Mouse (Mus musculus) cerebellum, postnatal 14 days (tissue): Measurements from ENCODE around the gene BC052040.

Experiments used
- DNase-seq, 2 experiments: peaks; one replicate each; pipeline ENCODE4 v3.0.0; 2021; ENCODE audit warnings: mixed read lengths in 2 of 2

The BC052040 gene

DNA sequence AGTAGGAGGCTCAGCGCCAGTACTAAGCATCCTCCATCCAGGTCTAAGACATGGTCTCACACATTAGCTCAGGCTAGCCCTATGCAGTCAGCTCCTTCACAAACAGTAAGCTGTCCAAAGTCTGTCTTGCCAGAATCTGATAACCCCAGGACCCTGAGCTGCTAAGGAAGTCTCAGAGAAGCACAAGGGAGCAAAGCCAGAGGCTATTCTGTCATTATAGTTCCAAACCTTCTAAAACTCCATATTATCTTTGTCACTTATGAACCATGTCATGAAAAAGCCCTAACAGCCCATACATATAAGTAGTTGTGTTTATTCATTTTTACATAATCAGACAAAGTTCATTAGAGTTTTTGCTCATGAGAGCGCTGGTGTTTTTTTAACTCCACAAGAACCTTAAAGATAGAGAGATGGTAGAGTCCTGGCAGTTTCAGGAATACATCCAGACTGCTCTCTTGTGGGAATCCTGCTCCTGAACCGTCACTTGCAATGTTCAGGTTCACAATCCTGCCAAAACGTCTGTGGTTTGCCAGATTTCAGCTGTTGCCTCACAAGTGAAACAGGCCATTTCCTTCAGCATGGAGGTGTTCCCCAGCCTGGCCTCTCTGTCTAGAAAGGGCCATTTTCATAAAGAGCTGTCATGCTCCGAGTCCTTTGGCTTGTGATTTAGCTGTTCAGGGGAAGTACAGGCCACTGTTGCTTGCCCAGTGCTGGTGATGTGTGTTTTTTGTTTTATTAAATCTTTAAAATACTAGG lies 192.8 kb downstream of the BC052040 start:
- DNase-seq: no peak

DNA sequence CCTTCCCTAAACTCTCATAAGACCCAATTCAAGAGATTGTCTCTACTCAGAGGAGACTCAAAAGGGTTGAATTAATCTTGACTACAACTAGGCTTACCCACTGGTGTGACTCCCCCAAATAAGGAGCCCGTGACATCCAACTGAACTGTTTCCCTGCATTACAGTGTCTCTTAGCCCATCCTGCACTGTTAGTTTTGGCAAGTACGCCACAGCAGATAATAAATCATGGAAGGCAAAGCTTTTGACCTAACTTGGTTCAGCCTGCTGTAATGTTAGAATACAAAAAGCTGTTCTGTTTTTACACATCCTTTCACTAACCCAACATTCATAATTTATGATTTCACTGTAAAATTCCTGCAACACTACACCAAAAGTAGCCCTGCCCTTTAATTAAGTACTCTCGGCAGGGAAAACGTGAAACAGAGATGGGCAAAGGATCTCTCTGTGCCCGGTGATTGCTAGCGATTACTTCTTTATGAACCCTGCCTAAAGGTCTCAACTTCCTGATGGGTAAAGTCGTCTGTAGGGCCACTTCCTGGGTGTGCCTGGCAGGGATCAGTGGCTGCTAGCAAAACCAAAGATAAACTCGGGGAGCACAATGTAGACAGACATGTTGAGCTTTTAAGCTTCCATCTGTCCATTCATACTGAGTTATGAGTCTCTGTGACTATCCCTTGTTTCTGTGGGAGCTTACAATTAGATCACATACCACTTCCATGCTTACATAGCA lies 194.1 kb downstream of the BC052040 start:
- DNase-seq: no peak

DNA sequence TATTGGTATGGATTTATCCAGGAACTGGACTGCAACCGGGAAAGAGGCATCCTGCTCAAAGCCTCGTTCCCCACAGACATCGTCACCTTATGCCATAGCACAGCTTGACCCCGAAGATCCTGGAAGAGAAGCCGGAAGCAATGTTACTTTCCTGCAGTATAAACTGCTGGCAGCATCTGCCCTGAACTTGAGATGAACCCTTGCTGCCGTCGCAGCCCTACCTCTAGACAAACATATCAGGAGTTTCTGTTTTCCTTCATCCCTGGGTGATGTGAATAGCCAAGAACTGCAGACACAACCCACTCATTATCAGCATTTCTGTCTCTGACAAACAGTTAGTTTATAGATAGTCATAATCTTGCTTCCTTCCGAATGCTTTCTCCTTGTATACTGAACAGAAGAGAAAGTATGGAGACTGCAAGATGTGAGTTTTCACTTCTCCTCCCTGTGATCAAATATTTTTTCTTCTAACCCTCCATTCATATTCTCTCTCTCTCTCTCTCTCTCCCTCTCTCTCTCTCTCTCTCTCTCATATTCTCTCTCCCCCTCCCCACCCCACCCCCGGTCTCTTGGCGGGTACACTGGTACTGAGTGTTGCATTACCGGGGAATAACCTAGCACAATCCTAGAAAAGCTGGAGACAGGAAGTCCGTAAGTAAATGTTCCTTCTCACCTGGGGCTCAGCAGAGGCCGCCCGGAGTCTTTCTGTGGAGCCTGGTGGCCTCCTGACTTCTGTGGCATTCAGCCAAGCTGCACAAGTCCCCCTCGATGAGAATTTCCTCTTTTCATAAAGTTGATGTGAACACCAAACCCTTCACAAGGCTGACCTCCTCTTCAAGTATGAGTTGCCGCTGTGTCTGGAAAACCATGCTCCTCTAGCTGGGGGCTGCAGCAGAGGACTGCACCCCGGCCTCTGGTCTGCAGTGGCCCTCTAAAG lies 195.7 kb downstream of the BC052040 start:
- DNase-seq: no peak

DNA sequence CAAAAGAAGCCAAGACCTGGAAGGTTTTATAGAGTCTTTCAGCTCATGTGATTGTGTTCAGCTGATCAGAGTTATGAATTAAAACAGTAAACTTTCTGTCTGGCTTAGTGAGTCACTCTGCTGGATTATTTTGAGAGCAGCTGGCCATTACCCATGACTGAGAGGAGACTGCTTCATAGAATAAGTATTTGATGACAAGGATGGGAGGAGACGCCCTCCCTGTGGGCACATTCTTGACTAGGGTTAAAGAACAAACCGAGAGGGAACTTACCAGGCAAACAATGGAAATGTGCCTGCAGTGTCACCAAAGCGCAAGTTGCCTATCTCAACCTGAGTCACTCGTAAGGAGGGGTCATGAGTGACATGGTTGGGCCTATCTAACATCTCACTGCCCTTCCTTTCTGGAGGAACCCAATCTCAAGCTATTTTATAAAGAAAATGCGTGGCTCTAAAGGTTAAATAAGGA lies 199.1 kb downstream of the BC052040 start:
- no peak for DNase-seq

DNA sequence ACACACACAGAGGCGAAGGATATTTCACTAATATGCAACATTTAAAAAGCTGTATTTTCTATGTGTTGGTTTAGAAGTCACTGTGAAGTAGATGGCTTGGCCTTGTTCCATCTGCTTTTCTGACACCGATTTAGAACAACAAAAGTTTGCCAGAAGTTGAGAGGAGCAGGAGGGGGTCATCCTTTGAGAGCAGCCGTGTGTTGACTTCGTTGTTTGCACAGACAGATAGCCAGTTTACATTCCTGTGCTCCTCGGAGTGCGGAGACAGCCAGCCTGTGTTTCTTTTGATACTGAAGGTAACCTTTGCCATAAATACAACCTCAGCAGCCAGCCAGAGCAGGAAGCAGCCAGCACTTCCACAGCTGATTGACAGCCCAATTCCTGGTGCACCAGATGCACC lies 204.2 kb downstream of the BC052040 start:
- DNase-seq: no peak

DNA sequence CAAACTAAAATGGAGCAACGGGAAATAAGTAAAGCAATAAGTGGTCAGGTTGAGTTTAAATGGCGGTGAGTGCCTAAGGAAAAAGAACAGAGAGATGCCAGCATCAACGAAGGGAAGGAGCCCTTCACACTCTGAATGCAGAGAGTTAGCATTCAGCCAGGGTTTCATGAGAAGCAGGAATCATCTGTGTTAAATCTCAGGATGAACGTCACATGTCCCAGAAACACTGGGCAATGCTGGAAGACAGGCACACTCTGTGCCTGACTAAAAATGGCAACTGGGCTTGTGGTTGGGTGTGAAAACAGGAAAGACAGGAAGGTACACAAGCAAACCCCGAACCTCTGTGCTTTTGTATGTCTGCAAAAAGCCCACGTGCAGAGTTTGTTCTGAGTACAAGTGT lies 217.3 kb downstream of the BC052040 start:
- DNase-seq: no peak

DNA sequence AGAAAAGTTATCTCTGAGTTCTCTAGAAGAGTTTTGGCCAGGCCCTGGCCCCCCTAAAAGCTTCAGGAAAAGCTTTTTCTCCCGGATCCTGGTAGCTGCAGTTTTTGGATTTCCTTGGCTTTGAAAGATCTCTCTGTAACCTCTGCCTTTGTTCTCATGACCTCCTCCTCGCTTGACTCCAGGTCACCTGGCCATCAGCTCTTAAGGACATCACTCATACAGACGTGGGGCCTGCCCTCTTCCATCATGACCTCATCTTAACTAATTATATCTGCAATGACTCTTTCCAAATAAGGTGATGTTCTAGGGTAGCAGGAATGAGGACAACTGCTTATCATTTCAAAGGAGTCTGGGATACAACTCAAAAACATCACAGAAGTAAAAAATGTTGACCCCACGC lies 226.9 kb downstream of the BC052040 start:
- DNase-seq: no peak

DNA sequence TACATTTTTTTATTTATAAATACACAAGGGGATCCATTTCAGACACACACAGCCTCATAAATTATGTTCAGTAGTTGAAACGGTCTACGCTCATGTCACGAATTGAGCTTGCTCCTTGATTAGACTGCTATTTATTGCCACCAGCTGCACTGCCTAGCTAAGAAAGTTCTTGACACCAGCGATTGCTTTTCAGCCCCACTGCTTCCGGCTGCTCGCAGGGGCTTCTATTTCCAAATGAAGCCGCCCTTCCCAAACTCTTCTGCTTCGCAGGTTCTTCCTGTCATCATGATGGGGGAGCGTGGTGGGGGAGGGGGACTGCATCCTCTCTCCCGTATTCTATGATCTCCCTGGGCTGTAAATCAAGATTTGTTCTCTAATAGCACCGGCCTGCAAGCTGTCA lies 231.8 kb downstream of the BC052040 start:
- DNase-seq: peak; percentile 4 to 16

DNA sequence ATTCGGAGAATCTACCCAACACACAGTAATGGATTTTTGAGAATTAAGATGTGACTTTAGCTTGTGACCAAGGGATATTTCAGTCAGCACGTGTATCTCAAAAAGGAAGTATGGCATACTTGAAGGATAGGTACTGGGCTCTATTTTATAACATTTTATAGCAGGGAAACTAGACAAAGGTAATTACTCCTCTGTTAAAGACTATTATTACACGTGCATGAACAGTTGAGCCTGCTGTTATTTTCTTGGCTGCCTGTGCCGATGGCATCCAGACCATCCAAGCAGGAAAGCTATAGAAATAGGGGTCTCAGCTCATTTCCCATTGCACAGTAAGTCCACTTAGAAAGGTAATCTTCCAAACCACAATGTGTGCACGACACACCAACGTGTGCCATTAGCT lies 232.2 kb downstream of the BC052040 start:
- no peak for DNase-seq

DNA sequence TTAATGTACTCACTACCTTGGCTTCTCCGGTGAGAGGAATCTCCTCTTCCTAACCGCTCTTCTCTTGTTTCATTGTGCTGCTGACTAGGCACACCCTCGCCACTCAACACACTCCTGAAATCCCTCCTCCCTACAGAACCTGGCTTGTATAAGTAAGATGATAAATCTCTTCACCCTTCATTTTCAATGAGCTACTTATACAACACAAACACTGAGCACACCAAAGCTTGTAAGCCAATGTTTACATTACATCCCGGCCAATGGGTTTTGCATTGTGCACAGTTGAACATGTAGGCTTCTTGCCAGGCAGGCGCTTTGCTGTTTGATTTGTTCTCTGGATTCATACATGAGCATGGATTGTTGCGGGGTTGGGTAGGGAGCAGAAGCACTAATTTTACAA lies 236.4 kb downstream of the BC052040 start:
- DNase-seq: no peak

DNA sequence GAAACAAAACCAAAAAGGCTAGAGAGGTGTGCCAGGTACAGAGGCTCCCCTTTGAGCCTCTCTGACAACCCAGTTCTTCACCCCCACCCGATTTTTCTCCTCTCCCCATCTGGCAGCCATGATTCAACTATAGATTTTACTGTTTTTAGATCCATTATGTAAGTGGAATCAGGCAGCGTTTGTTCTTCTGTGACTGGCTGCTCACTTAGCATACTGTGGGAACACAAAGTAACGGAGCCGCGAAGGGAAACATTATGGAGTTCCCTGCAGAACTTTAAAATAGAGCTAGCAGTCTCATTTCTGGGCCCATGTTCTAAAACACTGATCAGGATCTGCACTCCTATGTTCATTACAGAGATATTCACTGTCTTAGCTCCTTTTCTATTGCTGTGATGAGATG lies 240.8 kb downstream of the BC052040 start:
- DNase-seq: no peak
